Mouse (Mus musculus) forebrain, embryonic 14.5 days (tissue): ENCODE results near the gene Dzip1. TPM values are rescaled to one million over a fixed set of nuclear protein-coding genes. Genes with fewer than 3 reads are reported as not detected.

ENCODE experiments used
- ATAC-seq: fragments of 200-750 bp; cut with Nextera tagmentation; 2 replicates; pipeline ENCODE4 v1.8.0; 2017; ENCODE audit warnings: mild to moderate bottlenecking, moderate library complexity
- DNase-seq: peaks from one replicate; pipeline ENCODE4 v3.0.0-alpha.2; 2015; ENCODE audit warnings: low spot score
- H3K27ac ChIP-seq: fragments of 300-500 bp; sonication (generic); 2 replicates; pipeline ENCODE4 v1.5.1; 2014; ENCODE audit warnings: low read depth, mild to moderate bottlenecking, control low read depth, low read length, moderate library complexity
- H3K27me3 ChIP-seq: fragments of 300-500 bp; sonication (generic); replicated peaks from 2 replicates; pipeline ENCODE4 v1.6.1; 2014; ENCODE audit warnings: low read length, control low read depth, mixed read lengths; ENCODE audit not compliant: control insufficient read depth, insufficient read depth
- H3K36me3 ChIP-seq: fragments of 300-500 bp; sonication (generic); 2 replicates; pipeline ENCODE4 v1.6.1; 2014; ENCODE audit warnings: low read length, control low read depth; ENCODE audit not compliant: control insufficient read depth, insufficient read depth
- H3K4me1 ChIP-seq: fragments of 300-500 bp; sonication (generic); 2 replicates; pipeline ENCODE4 v1.6.1; 2014; ENCODE audit warnings: antibody characterized with exemption, low read length, control low read depth; ENCODE audit not compliant: control insufficient read depth, insufficient read depth
- H3K4me2 ChIP-seq: fragments of 300-500 bp; sonication (generic); 2 replicates; pipeline ENCODE4 v1.6.1; 2014; ENCODE audit warnings: mild to moderate bottlenecking, control low read depth, low read length
- H3K4me3 ChIP-seq: fragments of 300-500 bp; sonication (generic); 2 replicates; pipeline ENCODE4 v1.5.1; 2014; ENCODE audit warnings: low read depth, low read length, control low read depth
- H3K9ac ChIP-seq: fragments of 300-500 bp; sonication (generic); 2 replicates; pipeline ENCODE4 v1.6.1; 2014; ENCODE audit warnings: mild to moderate bottlenecking, low read length, control low read depth, moderate library complexity
- H3K9me3 ChIP-seq: fragments of 300-500 bp; sonication (generic); replicated peaks from 2 replicates; pipeline ENCODE4 v1.6.1; 2016; ENCODE audit warnings: low read length, control low read depth, mixed read lengths; ENCODE audit not compliant: control insufficient read depth
- WGBS: fragments of 180-500 bp; shearing (Covaris S2); extraction: QIAGEN DNeasy Blood & Tissue Kit; methylation state at CpG from one replicate; pipeline ENCODE4 v1.1.7; 2014; 5-methylcytosine and 5-hydroxymethylcytosine counted together
- polyA plus RNA-seq: library from polyadenylated mRNA; unstranded; fragments of >200 nt; fragmentation: Nextera tagmentation; extraction: Ambion mirVana; gene quantifications from 2 replicates; pipeline ENCODE4 v1.2.1, GENCODE M21; 2014

Dzip1 gene
- polyA plus RNA-seq, 1 experiment from 2014 or later: 30.2 TPM

DNA sequence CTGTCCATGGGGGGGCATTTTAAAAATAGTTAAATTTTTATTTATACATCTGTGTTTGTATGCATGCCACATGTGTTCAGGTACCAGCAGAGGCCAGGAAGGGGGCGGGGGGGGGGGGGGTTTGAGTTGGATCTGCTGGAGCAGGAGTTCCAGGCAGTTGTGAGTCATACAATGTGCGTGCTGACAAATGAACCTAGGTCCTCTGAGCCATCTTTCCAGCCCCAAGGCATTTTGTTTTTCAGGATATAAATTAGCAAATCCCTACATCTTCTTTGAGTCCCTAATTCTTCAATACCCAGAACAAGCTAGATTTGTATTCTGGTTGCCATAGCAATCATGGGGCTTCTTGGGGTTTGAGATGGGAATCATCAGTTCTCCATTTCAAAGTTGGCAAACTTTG is 5.9 kb upstream of the Dzip1 start:
- no peaks in the 10 kb centered on the region for H3K9me3 ChIP-seq
- WGBS: 79% methylated on average over 2 of the region's 2 CpGs
- DNase-seq (no peak), ATAC-seq (no peak)
- no peaks in the 10 kb centered on the region for H3K4me1 ChIP-seq
- H3K27ac ChIP-seq: no peak overlapping the region
- H3K36me3 ChIP-seq: no peaks in the 10 kb centered on the region
- H3K4me3 ChIP-seq: no peak overlapping the region
- no peak overlapping the region for H3K9ac ChIP-seq
- no peaks in the 10 kb centered on the region for H3K27me3 ChIP-seq
- H3K4me2 ChIP-seq: no peak overlapping the region

DNA sequence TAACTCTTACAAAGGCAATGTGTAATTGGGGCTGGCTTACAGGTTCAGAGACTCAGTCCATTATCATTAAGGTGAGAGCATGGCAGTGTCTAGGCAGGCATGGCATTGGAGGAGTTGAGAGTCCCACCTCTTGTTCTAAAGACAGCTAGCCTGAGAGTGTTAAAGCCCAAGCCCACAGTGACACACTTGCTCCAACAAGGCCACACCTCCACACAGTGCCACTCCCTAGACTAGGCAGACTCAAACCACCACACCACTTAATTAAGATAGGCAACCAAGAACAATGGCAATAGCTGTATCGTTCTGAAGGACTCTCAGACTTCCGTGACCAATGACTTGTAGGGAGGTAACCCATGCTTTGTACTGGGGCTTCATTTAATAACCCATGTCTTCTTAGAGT is 5.5 kb upstream of the Dzip1 start:
- Histone ChIP-seq H3K4me2 (no peak overlapping the region), H3K27ac (no peak overlapping the region), H3K27me3 (no peaks in the 10 kb centered on the region), H3K36me3 (no peaks in the 10 kb centered on the region), H3K4me3 (no peak overlapping the region), H3K9me3 (no peaks in the 10 kb centered on the region), H3K9ac (no peak overlapping the region), H3K4me1 (peaks cover 2% of the 10 kb centered on the region; the same call in 1 of the 2 replicates)
- ATAC-seq (no peak), DNase-seq (no peak)
- 83% methylated on average over 2 of the region's 2 CpGs for WGBS

DNA sequence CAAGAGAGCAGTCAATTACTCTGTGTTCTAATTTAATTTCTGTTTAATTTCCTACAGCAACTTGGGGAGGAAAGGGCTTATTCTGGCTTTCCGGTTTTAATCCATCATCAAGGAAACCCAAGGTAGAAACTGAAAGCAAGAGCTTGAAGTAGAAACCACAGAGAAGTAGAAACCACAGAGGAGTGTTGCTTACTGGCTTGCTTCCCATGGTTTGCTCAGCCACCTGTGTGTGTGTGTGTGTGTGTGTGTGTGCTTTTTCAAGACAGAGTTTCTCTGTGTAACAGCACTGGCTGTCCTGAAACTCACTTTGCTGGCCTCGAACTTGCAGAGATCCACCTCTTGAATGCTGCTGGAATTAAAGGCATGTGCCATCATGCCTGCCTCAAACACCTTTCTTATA is 4.5 kb upstream of the Dzip1 start:
- no peaks in the 10 kb centered on the region for H3K36me3 ChIP-seq
- H3K27me3 ChIP-seq: no peaks in the 10 kb centered on the region
- no peak overlapping the region for H3K4me3 ChIP-seq
- no peak overlapping the region for H3K27ac ChIP-seq
- DNase-seq (no peak), ATAC-seq (no peak)
- H3K9ac ChIP-seq: no peak overlapping the region
- H3K4me1 ChIP-seq: peaks cover 4% of the 10 kb centered on the region; the same call in 1 of the 2 replicates
- 83% methylated on average over 2 of the region's 2 CpGs for WGBS
- no peaks in the 10 kb centered on the region for H3K9me3 ChIP-seq
- no peak overlapping the region for H3K4me2 ChIP-seq

DNA sequence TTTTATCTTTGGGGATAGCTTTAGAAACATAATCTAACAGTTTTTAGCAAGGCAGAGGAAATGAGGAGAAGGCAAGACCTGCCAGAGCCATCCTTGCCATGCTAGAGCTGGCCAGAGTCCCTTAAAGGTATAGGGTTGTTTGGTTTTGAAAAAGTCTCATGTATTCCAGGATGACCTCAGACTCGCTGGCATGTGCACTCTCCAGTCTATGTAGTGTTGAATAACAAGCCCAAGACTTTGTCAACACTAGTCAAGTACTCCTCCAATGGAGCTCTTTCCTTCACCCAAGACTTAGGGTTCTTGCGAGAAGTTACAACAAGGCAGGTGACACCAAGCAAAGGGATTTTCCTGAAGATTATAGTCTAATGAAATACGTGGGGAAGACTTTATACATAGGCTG is 3.3 kb upstream of the Dzip1 start:
- no peaks in the 10 kb centered on the region for H3K36me3 ChIP-seq
- DNase-seq: no peak
- WGBS: 91% methylated on average over 3 of the region's 3 CpGs

DNA sequence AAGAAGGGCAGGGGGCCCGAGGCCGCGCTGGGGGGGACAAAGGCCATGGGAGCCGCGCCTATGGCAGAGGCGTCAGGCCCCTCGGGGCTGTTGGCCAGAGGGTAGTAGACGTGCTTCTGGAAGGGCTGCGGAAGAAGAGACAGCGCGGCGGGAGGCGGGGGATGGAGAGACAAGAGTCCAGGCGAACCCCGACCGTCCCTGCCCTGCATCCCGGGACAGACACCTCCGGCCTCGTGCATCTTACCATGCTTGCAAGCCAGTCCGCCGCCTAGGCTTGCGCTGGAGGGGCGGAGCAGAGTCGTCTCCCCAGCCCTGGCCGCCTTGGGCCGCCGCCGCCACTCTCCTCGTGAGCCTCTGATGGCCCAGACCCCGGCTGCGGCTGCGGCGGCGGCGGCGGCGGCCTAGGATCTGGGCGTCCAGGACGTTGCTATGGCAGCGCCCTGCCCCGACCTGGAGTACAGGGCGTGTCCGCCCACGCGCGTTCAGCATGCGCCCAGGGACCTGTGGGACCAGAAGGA is 2.5 kb downstream of the Dzip1 start:
- ATAC-seq (peak; percentile 11), DNase-seq (peak; percentile 43)
- under 1% methylated on average over 39 of the region's 47 CpGs for WGBS
- Histone ChIP-seq H3K27ac (no peak overlapping the region), H3K4me2 (peak overlapping the region; percentile 61), H3K27me3 (no peaks in the 10 kb centered on the region), H3K9ac (peak overlapping the region; percentile 67), H3K36me3 (peaks cover 15% of the 10 kb centered on the region; the same call in 1 of the 2 replicates), H3K4me3 (peak overlapping the region; percentile 57), H3K4me1 (peaks cover 42% of the 10 kb centered on the region), H3K9me3 (no peaks in the 10 kb centered on the region)

More for the DNA sequence above, 3.3 kb upstream of the Dzip1 start:
- no peaks in the 10 kb centered on the region for H3K27me3 ChIP-seq
- no peak overlapping the region for H3K4me2 ChIP-seq
- no peak overlapping the region for H3K4me3 ChIP-seq
- no peak overlapping the region for H3K9ac ChIP-seq
- no peak overlapping the region for H3K27ac ChIP-seq
- no peaks in the 10 kb centered on the region for H3K9me3 ChIP-seq
- H3K4me1 ChIP-seq: peaks cover 14% of the 10 kb centered on the region
- ATAC-seq: no peak

DNA sequence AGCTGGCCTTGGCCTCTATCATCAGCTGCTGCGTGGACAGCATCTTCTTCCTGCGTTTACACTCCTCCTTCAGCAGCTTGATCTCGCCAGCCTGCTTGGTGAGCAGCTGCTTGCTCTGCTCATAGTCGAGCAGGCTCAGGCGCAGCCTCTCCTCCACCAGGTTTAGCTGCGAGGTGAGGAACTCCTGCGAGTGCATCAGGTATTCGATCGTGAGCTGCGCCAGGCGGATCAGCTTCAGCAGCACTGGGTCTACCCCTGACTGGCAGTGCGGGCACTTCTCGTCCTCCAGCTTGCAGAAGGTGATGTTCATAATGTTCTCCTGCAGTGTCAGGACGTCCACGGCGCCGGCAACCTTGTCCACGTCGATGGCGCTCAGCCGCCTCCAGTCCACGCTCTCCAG is 3.0 kb downstream of the Dzip1 start:
- Histone ChIP-seq H3K36me3 (peaks cover 18% of the 10 kb centered on the region; the same call in 1 of the 2 replicates), H3K4me2 (peak overlapping the region; percentile 61), H3K4me1 (peaks cover 42% of the 10 kb centered on the region), H3K9me3 (no peaks in the 10 kb centered on the region), H3K9ac (peak overlapping the region; percentile 67), H3K27ac (no peak overlapping the region), H3K27me3 (no peaks in the 10 kb centered on the region), H3K4me3 (peak overlapping the region; percentile 57)
- DNase-seq (peak; percentile 42), ATAC-seq (no peak)
- 29% methylated on average over 22 of the region's 22 CpGs for WGBS

DNA sequence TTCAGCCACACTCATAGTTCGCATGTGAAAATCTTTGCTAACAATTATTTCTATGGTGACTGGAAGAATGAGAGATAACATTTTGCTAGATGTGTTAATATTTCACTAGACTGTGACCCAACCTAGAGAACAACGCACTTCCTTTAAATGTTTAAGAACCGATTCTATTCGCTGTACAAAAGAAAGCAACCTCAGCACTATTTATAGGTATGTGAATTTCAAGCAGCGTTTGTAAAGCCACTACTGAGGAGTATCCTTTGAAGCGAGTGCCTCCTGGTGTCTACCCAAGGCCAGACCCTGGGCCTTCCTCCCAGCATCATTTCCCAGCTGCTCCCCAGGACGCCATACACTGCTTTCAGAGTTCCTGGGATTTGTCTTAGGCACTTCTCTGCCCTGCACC is 4.6 kb downstream of the Dzip1 start:
- Histone ChIP-seq H3K27ac (no peak overlapping the region), H3K4me1 (peaks cover 39% of the 10 kb centered on the region), H3K27me3 (no peaks in the 10 kb centered on the region), H3K9ac (no peak overlapping the region), H3K4me2 (peak overlapping the region; percentile 18; the same call in 1 of the 2 replicates), H3K4me3 (no peak overlapping the region), H3K9me3 (no peaks in the 10 kb centered on the region), H3K36me3 (peaks cover 27% of the 10 kb centered on the region; the same call in 1 of the 2 replicates)
- 67% methylated on average over 7 of the region's 7 CpGs for WGBS
- DNase-seq: no peak
- no peak for ATAC-seq

DNA sequence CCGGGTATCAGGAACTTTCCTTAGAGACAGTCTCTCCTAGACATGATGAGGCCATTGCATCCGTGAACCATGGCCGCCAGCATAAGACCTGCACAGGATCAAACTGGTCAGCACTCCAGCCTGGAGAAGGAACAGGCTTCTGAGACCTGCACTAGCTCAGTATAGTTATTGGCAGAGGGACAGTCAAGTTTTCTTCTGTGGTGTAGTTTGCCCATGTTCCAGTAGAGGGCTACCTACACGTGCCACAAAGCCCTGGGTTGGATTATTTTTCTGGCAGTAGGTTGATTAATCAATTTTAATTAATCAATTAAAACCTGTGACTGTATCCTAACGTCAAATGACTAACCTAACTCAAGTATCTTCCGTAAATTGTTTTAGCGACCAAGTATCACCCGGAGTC is 6.2 kb downstream of the Dzip1 start:
- ATAC-seq (peak; percentile 16; the same call in 1 of the 2 replicates), DNase-seq (peak; percentile 46)
- peaks cover 32% of the 10 kb centered on the region for H3K4me1 ChIP-seq
- no peak overlapping the region for H3K27ac ChIP-seq
- 72% methylated on average over 8 of the region's 8 CpGs for WGBS
- no peak overlapping the region for H3K4me3 ChIP-seq
- peaks cover 39% of the 10 kb centered on the region; the same call in 1 of the 2 replicates for H3K36me3 ChIP-seq
- H3K9me3 ChIP-seq: no peaks in the 10 kb centered on the region
- H3K9ac ChIP-seq: no peak overlapping the region
- no peaks in the 10 kb centered on the region for H3K27me3 ChIP-seq
- no peak overlapping the region for H3K4me2 ChIP-seq

DNA sequence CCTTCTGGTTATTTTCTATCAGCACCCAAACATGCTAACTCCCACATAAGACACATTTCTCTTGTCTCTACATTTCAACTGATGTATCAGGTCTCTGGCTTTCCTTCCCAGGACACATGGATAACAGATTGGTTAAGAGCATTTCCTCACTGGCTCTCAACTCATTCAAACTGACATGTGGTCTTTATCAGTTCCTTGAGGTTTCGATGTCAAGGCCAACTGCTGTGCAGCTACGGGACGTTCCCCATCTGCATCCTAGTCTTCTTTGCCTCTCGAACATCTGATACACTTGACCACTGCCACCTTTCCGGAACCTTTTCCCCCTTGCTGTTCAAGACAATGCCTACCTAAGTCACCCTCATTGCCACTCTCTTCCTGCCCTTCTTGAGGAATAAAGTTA is 11.6 kb downstream of the Dzip1 start:
- DNase-seq: no peak
- Histone ChIP-seq H3K27ac (no peak overlapping the region), H3K4me3 (no peak overlapping the region), H3K36me3 (peaks cover 65% of the 10 kb centered on the region), H3K27me3 (no peaks in the 10 kb centered on the region), H3K9ac (no peak overlapping the region), H3K4me2 (no peak overlapping the region), H3K9me3 (no peaks in the 10 kb centered on the region), H3K4me1 (no peaks in the 10 kb centered on the region)
- WGBS: 90% methylated on average over 5 of the region's 5 CpGs
- ATAC-seq: no peak
